Mouse (Mus musculus): ENCODE data around the gene Cd69.

Cd69 gene

DNA sequence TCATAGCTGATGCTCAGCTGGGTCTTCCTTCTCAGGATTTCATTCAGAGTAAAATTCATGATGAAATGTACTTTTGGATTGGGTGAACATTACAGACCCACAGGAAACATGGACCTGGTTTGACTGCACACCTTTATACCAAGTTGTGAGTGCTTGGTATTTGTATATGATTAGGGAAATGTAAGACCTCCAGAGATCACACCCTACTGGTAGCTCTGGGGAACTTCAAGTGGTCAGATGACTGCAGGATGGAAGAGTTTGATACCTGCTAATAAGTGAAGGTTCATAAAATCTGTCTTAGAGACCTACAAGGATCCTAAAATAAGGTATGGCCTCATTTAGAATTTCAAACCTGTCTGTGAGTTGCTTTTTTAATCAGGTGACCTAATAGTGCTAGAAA lies 27.0 kb downstream of the Cd69 start:
- in situ Hi-C loops (cut with MseI, MboI) = loop anchor here (10.0 kb wide), 2 partner anchors 153 to 393 kb away; no protein-coding TSS in a partner anchor

- in situ Hi-C loops (cut with MseI, MboI) = loop anchor here (10.0 kb wide), 2 partner anchors 152 to 392 kb away; no protein-coding TSS in a partner anchor
These were observed 28.2 kb downstream of the Cd69 start for GRCm38 (mm10) chr6:129246992-129247391.

DNA sequence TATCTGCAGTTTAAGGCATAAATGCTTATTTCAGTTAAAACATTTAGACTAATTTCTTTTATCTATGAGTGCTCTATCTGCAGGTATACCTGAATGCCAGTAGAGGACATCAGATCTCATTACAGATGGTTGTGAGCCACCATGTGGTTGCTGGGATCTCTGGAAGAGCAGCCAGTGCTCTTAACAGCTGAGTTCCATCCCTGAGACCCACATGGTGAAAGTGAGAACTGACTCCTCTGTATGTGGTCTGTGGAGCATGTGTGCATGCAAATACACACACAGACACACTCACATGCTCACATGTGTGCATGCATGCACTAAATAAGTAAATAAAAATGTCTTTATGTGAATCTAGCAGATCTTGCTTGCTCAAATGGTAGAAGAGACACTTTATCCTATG lies 29.4 kb downstream of the Cd69 start:
- in situ Hi-C loops (cut with MseI, MboI) = loop anchor here (10.0 kb wide), 2 partner anchors 151 to 391 kb away; no protein-coding TSS in a partner anchor

GRCm38 (mm10) chr6:129241907-129242306 lies 33.3 kb downstream of the Cd69 start:
- in situ Hi-C loops (cut with MseI, MboI) = loop anchor here (5.0 to 10.0 kb wide), 3 partner anchors 147 to 387 kb away; no protein-coding TSS in a partner anchor

DNA sequence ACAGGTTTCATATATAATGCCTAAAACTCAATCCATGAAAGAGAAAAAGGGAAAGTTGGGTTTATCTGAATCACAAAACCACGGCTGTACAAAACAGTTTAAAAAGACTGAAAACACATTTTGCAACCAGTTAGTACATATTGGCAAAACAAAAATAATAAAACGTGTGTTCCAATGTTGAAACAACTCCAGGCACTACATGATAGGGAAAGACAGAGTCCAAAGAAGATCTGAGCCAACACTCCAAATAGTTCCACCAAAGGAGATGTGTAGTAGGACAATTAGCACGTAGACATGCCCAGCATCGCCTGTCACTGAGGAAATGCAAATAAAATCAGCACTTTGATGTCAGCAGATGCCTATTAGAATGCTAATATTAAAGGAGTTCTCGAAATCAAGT lies 33.8 kb downstream of the Cd69 start:
- in situ Hi-C loops (cut with MseI, MboI) = loop anchor here (5.0 to 10.0 kb wide), 3 partner anchors 147 to 387 kb away; no protein-coding TSS in a partner anchor

DNA sequence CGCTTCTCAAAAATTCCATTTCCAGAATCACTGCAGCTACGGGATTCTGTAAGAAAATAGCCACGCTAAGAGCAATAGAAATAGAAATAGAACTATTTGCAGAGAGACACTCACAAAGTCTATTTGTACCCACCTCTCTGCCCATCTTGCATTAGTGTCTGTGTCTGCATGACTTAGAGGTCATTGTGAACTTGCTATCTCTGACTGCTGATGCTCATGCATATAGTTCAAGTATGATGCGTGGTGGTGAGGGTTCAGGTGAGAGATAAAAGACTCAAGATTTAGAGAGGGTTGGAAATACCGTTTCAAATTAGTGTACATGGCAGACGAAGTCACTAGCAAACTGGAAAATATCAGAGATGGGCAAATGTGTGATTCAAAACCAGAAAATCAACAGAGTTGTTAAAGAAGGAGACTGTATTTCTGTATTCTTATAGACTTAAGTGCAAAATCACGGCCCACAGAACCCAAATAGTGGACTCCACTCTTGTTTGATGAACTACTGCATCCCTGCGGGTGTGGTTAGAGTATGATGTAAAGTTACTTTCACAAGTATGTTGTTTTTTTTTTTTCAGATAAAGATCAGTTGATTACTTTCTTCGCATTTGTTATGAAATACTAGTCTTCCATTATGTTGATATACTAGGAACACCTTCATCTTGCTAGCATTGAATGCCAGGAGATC lies 35.5 kb downstream of the Cd69 start:
- in situ Hi-C loops (cut with MseI, MboI) = loop anchor here (5.0 to 10.0 kb wide), 3 partner anchors 145 to 385 kb away; no protein-coding TSS in a partner anchor

DNA sequence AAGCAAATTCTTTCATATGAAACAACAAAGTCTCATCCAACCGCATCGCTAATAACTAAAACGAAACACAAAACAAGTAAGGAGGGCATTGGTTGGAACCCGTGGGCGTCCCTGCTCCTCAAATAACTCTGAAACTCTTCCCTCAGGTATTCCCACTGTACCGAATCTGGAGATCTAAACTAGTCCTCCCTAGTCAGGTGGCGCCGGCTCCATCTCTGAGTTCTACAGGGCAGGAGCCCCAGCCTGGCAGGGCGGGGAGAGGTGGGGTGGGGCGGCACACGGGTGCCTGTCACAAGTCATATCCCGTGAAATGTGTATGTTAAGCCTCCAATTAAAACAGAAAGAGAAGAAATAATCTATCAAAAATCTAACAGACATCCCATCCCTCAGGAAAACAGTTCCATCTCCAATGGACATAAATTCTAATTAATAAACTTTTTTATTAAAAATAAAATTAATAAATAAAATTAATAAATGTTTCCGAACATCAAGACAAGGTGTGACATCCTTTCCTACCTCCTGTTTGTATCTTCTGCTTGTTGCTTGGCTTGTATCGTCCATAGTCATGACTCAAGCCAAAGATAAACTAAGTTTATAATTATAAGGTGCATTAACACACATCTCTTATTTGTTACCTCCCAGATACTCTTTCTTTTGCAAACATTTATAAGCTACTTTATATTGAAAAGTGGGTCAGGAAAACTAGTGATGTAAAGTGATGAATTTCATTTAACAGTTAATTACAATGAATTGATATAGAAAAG lies 36.8 kb downstream of the Cd69 start:
- in situ Hi-C loops (cut with MseI, MboI) = no loop called here

GRCm38 (mm10) chr6:129237350-129238274 lies 37.6 kb downstream of the Cd69 start:
- in situ Hi-C loops (cut with MseI, MboI) = no loop called here

DNA sequence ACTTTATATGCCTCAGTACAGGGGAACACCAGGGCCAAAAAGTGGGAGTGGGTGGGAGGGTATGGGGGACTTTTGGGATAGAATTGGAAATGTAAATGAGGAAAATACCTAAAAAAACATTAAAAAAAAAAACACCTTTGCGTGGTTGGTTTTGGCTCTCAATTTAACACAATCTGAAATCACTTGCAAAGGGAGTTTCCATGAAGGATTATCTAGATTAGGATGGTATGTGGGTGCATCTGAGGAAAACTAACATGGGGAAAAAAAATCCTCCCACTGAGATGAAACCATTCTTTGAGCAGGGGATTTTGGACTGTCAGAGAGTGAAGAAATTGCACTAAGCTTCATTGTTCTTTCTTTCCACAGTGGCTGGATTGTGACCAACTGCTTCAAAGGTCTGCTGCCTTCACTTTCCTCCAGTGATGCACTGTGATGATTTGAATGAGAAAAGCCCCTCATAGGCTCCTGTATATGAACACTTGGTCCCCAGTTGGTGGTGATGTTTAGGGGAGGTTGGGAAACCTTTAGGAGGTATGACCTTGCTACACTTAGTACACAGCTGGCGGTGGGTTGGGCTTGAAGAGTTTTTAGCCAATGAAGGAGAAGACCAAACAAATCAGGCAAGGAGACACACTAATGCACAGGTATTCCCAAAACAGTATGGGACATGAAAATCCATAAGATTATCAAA lies 38.4 kb downstream of the Cd69 start:
- in situ Hi-C loops (cut with MseI, MboI) = no loop called here

DNA sequence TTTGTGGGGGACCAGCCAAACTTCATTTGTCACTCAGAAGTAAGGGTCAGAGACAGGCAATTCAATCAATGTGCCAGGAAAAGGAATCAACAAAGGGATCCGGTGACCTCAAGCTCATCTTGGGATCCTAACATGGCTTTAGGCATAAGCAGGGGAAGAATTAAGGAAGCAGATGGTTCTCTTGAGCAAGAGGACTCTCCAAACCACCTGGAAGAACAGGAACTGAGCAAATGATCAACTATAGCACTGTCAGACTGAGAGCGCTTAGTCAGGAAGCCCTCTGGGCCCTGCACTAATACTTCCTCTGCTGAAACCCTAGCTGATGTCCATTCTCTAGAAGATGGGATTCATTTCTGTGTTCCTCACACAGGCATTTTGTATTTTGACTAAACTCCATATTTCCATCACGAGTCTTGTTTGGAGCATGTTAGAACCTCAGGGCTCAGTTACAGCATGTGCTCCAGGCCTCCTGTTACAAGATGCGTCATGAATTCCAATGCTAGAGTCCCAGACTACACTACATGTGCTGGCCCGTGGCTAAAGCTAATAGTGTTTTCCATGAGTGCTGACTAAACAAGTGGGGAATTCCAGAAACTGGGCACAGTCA lies 39.3 kb downstream of the Cd69 start:
- in situ Hi-C loops (cut with MseI, MboI) = no loop called here

DNA sequence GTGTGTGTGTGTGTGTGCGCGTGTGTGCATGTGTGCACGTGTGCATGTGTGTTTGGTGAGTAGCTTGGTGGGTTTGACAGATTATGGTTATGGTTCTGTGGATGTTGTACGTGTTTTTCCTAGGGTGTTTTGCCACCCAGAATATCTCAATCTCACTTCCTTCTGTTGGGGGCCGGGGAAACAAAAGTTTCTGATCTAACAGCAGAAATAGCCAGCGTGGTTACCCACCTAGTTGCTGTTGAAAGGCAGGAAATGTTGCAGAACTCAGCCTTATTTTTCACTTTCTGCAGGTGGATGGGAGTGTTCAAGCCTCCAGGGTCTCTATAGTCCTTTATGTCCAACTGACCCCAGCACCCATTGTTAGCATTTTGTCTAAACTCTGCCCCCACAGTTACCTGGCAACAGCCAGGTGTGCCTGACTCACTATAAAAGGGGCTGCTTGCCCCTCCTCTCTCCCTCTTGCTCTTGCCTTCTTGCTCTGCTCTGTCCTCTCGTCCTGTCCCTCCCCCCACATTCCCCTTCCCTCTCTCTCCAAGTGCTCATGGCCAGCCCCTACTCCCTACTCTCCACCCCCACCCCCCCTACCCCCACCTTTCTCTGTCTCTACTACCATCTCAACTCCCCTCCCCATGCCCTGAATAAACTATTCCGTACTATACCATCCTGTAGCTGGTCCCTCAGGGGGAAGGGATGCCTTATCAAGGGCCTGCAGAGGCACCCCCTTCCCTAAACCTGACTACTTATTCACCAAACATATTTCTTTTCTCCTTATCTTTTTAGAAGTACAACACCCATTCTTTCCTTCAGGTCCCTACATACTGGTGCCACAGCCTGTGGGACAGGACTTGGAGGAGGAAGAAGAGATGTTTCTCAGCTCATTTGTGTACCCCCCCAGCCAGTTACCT lies 40.5 kb downstream of the Cd69 start:
- in situ Hi-C loops (cut with MseI, MboI) = no loop called here

GRCm38 (mm10) chr6:129233955-129234369 lies 41.3 kb downstream of the Cd69 start:
- in situ Hi-C loops (cut with MseI, MboI) = no loop called here

GRCm38 (mm10) chr6:129233366-129233954 lies 41.8 kb downstream of the Cd69 start:
- in situ Hi-C loops (cut with MseI, MboI) = no loop called here

DNA sequence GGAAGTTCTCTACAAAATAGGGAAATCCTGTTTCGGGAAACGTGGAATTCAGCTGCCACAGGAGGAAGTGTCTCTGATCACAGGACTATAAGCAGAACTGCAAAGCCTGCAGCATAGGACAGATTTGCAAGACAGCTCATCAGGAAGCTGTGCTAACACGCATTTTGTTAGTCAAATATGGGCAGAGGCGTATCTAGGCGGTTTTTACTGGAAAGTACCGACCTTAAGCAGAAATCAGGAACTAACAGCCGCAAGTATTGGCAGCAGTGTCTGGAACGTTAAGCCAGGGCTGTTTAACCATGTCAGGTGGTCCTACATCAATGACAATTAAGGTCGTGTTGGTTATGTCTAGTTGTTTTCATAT lies 42.4 kb downstream of the Cd69 start:
- in situ Hi-C loops (cut with MseI, MboI) = no loop called here

GRCm38 (mm10) chr6:129232005-129232841 lies 43.0 kb downstream of the Cd69 start:
- in situ Hi-C loops (cut with MseI, MboI) = no loop called here

DNA sequence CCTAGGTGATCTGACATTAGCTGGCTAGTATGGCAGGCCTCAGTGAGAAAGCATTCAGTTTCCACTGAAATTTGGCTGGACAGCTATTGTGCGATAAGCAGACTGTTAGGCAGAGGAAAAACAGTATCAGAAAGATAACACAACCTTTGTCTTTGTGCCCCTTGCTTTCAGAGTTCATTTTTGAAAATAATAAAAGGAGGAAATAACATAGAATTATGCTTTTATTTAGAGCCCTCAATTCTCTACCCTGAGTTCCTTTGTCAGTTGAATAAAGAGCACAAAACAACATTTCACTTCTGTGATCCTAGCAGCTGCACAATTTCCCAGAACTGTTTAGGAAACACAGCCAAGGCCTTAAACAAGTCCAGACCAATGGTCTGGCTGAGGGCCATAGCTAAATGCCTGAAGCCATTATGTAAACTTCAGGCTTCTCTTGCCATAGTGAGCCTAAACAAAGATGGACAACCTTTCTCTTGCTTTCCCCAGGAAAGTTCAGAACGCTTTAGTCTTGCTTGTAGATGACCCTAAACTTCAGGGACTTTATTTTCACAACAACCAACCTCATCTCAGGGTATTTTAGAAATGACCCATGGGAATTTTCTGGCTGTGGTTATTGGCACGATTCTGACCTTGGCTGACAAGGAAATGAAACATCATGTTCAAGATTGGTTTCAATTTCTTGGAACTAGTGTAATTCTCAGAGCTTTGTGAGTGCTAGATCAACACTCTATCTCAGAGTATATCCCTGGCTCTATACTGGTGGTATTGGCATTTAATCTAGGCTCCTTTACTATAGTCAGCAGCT lies 45.3 kb downstream of the Cd69 start:
- in situ Hi-C loops (cut with MseI, MboI) = no loop called here

Data from mouse trophoblast stem cell (cell line).